Mouse (Mus musculus): ENCODE measurements around the gene Btc. TPM values are rescaled to one million over a fixed set of nuclear protein-coding genes. Genes with fewer than 3 reads are reported as not detected.

Btc gene
- polyA plus RNA-seq, 1 experiment from 2014 or later, result not detected

- Histone ChIP-seq H3K4me3 (no peak overlapping the region), H3K9me3 (no peaks in the 10 kb centered on the region), H3K36me3 (replicated peaks) (no peaks in the 10 kb centered on the region), H3K4me1 (no peaks in the 10 kb centered on the region), H3K27ac (no peak overlapping the region), H3K27me3 (ENCODE audit: poor library complexity, severe bottlenecking) (no peaks in the 10 kb centered on the region)
- WGBS, result 25% methylated on average over 1 of the region's 1 CpGs
- peak; percentile 20 for DNase-seq (ENCODE audit: extremely low spot score, low spot score)
Measured at GRCm38 (mm10) chr5:91307907-91308306, 94.9 kb downstream of the Btc start.

Other genes with a start within 250 kb of the Btc start
- 15.1 and 17.3 TPM in 2 replicates for gene Parm1, start 114.6 kb upstream of the Btc start, polyA plus RNA-seq (2016; fragmentation: Nextera tagmentation; extraction: Ambion mirVana)

All from forebrain, embryonic 10.5 days (tissue).